Mouse (Mus musculus): ENCODE data around the gene Uqcr11. TPM values are rescaled to one million over a fixed set of nuclear protein-coding genes. Genes with fewer than 3 reads are reported as not detected.
A peak's percentile ranks its signal among the peaks of the same experiment; 100 is the strongest.

Uqcr11 gene
- polyA plus RNA-seq, 1 experiment from 2014 or later = 1,492 TPM

DNA sequence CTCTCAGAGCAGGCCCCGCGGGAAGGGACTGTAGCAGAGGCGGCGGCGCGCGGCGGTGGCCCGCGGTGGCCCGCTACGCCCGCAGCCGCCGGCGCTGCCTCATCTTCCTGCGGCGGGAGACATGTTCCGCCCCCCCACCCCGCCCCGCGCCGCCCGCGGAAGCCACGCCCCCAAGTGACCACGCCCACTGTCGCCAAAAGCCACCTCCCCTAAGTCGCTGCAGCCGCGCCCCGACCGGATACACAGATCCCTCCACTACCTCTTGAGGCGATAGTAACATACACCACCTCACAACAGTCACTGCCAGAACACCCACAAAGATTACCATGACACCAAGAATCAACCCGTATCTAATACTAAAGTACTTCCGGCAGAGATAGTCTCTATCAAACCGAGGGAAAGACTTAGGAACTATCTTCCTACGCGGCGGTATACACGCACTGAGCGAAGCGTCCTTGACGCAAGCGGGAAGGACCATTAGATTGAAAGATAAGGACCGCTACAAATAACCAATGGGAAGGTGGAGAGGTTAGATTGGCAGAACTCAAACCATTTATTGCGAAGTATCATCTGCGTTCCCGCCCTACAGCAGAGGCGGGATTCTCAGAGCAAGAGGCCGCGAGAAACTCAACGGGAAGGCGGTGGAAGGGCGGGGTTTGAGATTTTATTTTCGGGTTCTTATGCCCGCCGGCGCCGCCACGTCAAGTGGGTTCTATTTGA, 27.0 kb upstream of the Uqcr11 start, which contains the start of gene Tcf3:
TSS of gene Tcf3 (minus strand) at position 135 of the 720 bp plus-strand sequence.
- H3K27ac ChIP-seq (ENCODE audit: low read length) = peak within 1 kb of the TSS; percentile 84
- WGBS = under 1% methylated on average over 61 of the region's 61 CpGs
- ATAC-seq (replicated peaks; ENCODE audit: extremely low read depth, insufficient read depth, low FRiP score) = peak; percentile 93
- no peaks in the 10 kb centered on the region for H3K9me3 ChIP-seq (replicated peaks; ENCODE audit: control insufficient read depth, low read length)
- H3K4me2 ChIP-seq (ENCODE audit: low read depth, low read length) = peak within 1 kb of the TSS; percentile 73
- peaks cover 21% of the 10 kb centered on the region for H3K4me1 ChIP-seq (ENCODE audit: control insufficient read depth, insufficient read depth, low read length)
- peak within 1 kb of the TSS; percentile 98 for H3K9ac ChIP-seq (ENCODE audit: low read length)
- peaks cover 12% of the 10 kb centered on the region for H3K36me3 ChIP-seq (ENCODE audit: control insufficient read depth, insufficient read depth)
- H3K27me3 ChIP-seq (ENCODE audit: control insufficient read depth, insufficient read depth, low read length) = no peaks in the 10 kb centered on the region
- peak within 1 kb of the TSS; percentile 93 for H3K4me3 ChIP-seq (ENCODE audit: low read length)

GRCm38 (mm10) chr10:80432936-80433512, 26.4 kb upstream of the Uqcr11 start:
- under 1% methylated on average over 57 of the region's 60 CpGs for WGBS
- Histone ChIP-seq H3K4me2 (ENCODE audit: low read depth, low read length) (peak overlapping the region; percentile 73), H3K4me3 (ENCODE audit: low read length) (peak overlapping the region; percentile 93), H3K36me3 (ENCODE audit: control insufficient read depth, insufficient read depth) (peaks cover 17% of the 10 kb centered on the region), H3K27ac (ENCODE audit: low read length) (peak overlapping the region; percentile 84), H3K4me1 (ENCODE audit: control insufficient read depth, insufficient read depth, low read length) (peaks cover 21% of the 10 kb centered on the region), H3K9ac (ENCODE audit: low read length) (peak overlapping the region; percentile 98), H3K27me3 (ENCODE audit: control insufficient read depth, insufficient read depth, low read length) (no peaks in the 10 kb centered on the region), H3K9me3 (replicated peaks; ENCODE audit: control insufficient read depth, low read length) (no peaks in the 10 kb centered on the region)
- ATAC-seq (replicated peaks; ENCODE audit: extremely low read depth, insufficient read depth, low FRiP score) = peak; percentile 13; the same call in 1 of the 2 replicates

DNA sequence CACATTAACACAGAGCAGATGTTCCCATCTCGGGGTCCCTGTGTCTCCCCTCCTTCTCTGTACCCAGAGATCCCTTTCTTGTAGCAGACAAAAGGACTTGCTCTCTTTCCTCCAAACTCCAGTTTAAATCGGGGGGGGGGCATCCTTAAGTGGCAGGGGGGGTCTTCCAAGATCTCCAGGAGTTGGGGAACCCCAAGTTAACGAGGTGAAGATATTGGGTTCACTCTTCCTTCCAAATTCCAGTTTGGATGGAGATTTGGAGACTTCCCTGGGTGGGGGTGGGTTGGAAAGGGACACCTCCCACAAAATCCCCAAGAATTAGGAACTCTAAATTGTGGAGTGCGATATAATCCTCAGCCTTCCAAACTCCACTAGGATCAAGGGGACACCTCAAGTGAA, 25.8 kb upstream of the Uqcr11 start:
- Histone ChIP-seq H3K4me3 (ENCODE audit: low read length) (peak overlapping the region; percentile 93), H3K4me2 (ENCODE audit: low read depth, low read length) (peak overlapping the region; percentile 73), H3K27me3 (ENCODE audit: control insufficient read depth, insufficient read depth, low read length) (no peaks in the 10 kb centered on the region), H3K9ac (ENCODE audit: low read length) (peak overlapping the region; percentile 98), H3K27ac (ENCODE audit: low read length) (peak overlapping the region; percentile 84), H3K36me3 (ENCODE audit: control insufficient read depth, insufficient read depth) (peaks cover 22% of the 10 kb centered on the region), H3K9me3 (replicated peaks; ENCODE audit: control insufficient read depth, low read length) (no peaks in the 10 kb centered on the region), H3K4me1 (ENCODE audit: control insufficient read depth, insufficient read depth, low read length) (peaks cover 21% of the 10 kb centered on the region)
- WGBS = 5% methylated on average over 4 of the region's 4 CpGs
- ATAC-seq (replicated peaks; ENCODE audit: extremely low read depth, insufficient read depth, low FRiP score) = no peak

DNA sequence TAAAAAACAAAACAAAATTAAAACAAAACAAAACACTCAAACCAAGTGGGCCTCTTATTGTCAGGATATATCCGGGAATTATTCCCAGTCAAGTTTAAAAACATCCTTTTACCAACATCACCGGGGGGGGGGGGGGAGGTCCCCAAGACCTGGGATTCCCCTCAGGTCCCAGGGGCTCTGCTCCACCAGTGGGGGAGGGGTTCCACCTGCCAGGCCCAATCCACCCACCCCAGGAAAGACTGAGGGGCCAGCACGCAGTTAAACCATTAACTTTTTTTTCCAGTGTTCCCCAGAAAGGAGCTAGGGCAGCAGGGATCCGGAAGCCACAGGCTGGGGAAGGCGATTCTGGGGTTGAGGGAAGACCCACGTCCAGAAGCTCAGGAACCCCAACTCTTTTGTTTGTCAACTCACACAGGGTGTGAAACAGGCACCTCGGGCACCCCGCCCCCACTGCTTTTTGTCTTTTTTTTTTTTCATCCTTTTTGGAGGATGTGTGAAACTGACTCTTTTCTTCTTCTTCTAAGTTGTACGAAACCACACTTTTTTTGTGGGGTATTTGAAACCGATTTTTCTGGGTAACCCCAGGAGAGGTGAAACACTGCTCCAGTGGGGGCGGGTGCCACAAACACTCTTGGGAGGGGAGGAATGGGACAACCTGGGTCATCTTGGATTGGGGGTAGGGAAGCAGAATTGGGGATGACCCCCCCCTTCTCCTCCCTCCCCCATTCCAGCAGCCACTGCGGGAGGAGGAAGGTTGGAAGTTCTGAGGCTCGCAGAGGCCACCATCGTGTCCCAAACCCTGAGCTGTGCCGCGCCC, 25.1 kb upstream of the Uqcr11 start:
- no peaks in the 10 kb centered on the region for H3K9me3 ChIP-seq (replicated peaks; ENCODE audit: control insufficient read depth, low read length)
- ATAC-seq (replicated peaks; ENCODE audit: extremely low read depth, insufficient read depth, low FRiP score) = no peak
- peaks cover 28% of the 10 kb centered on the region for H3K36me3 ChIP-seq (ENCODE audit: control insufficient read depth, insufficient read depth)
- no peaks in the 10 kb centered on the region for H3K27me3 ChIP-seq (ENCODE audit: control insufficient read depth, insufficient read depth, low read length)
- H3K4me2 ChIP-seq (ENCODE audit: low read depth, low read length) = peak overlapping the region; percentile 73
- H3K9ac ChIP-seq (ENCODE audit: low read length) = peak overlapping the region; percentile 98
- WGBS = 28% methylated on average over 14 of the region's 16 CpGs
- peak overlapping the region; percentile 19; the same call in 1 of the 2 replicates for H3K27ac ChIP-seq (ENCODE audit: low read length)
- peak overlapping the region; percentile 93 for H3K4me3 ChIP-seq (ENCODE audit: low read length)
- peaks cover 21% of the 10 kb centered on the region for H3K4me1 ChIP-seq (ENCODE audit: control insufficient read depth, insufficient read depth, low read length)

- no peak overlapping the region for H3K9ac ChIP-seq (ENCODE audit: low read length)
Observed at GRCm38 (mm10) chr10:80430375-80430980, 23.8 kb upstream of the Uqcr11 start.

DNA sequence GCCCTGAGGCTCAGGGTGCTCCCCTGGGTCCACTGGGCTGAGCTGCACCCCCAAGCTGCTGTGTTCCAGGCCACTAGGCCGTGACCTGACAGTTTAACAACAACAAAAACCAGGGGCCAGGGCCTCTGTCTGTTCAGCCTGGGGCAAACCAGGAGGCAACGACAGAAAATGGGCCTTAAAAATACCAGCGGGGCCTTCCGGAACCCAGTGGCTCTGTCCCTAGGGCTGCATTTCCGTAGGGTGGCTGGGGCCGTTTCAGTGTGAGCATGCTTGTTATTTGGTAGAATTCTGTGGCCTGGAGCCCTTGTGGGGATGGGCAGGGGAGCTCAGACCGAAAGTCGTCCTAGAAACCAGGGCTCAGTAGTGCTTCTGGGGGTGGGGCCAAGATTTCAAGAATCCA, 23.2 kb upstream of the Uqcr11 start:
- 91% methylated on average over 8 of the region's 8 CpGs for WGBS
- H3K4me3 ChIP-seq (ENCODE audit: low read length) = no peak overlapping the region
- H3K9ac ChIP-seq (ENCODE audit: low read length) = no peak overlapping the region
- H3K4me2 ChIP-seq (ENCODE audit: low read depth, low read length) = no peak overlapping the region
- H3K9me3 ChIP-seq (replicated peaks; ENCODE audit: control insufficient read depth, low read length) = peaks cover 5% of the 10 kb centered on the region
- ATAC-seq (replicated peaks; ENCODE audit: extremely low read depth, insufficient read depth, low FRiP score) = no peak
- H3K27me3 ChIP-seq (ENCODE audit: control insufficient read depth, insufficient read depth, low read length) = no peaks in the 10 kb centered on the region
- H3K36me3 ChIP-seq (ENCODE audit: control insufficient read depth, insufficient read depth) = peaks cover 48% of the 10 kb centered on the region
- H3K4me1 ChIP-seq (ENCODE audit: control insufficient read depth, insufficient read depth, low read length) = peaks cover 15% of the 10 kb centered on the region
- H3K27ac ChIP-seq (ENCODE audit: low read length) = no peak overlapping the region

More at GRCm38 (mm10) chr10:80430375-80430980, 23.8 kb upstream of the Uqcr11 start:
- Histone ChIP-seq H3K36me3 (ENCODE audit: control insufficient read depth, insufficient read depth) (peaks cover 41% of the 10 kb centered on the region), H3K4me1 (ENCODE audit: control insufficient read depth, insufficient read depth, low read length) (peaks cover 15% of the 10 kb centered on the region), H3K4me2 (ENCODE audit: low read depth, low read length) (no peak overlapping the region), H3K27ac (ENCODE audit: low read length) (no peak overlapping the region), H3K27me3 (ENCODE audit: control insufficient read depth, insufficient read depth, low read length) (no peaks in the 10 kb centered on the region), H3K9me3 (replicated peaks; ENCODE audit: control insufficient read depth, low read length) (no peaks in the 10 kb centered on the region; the same call in 1 of the 2 replicates), H3K4me3 (ENCODE audit: low read length) (no peak overlapping the region)
- WGBS = 60% methylated on average over 8 of the region's 8 CpGs
- ATAC-seq (replicated peaks; ENCODE audit: extremely low read depth, insufficient read depth, low FRiP score) = no peak

DNA sequence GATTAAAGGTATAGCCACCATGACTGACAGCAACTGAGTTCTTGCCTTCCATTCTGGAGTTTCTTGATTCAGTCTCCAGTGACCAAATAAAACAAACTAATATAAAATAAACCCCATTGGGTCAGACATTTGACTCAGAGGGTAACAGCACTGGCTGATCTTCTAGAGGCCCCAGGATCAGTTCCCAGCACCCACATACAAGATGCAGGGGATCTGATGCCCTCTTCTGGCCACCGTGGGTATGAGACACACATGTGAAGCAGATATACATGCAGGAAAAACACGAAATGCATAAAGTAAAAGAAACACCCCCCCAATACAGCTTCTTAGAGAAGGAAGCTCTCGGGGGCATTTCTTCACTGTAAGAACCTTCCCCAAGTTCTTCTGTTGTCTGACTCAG, 18.4 kb upstream of the Uqcr11 start:
- 90% methylated on average over 3 of the region's 3 CpGs for WGBS
- Histone ChIP-seq H3K4me3 (ENCODE audit: low read length) (no peak overlapping the region), H3K9me3 (replicated peaks; ENCODE audit: control insufficient read depth, low read length) (peaks cover 5% of the 10 kb centered on the region), H3K27me3 (ENCODE audit: control insufficient read depth, insufficient read depth, low read length) (no peaks in the 10 kb centered on the region), H3K9ac (ENCODE audit: low read length) (no peak overlapping the region), H3K4me1 (ENCODE audit: control insufficient read depth, insufficient read depth, low read length) (peaks cover 2% of the 10 kb centered on the region), H3K27ac (ENCODE audit: low read length) (no peak overlapping the region), H3K36me3 (ENCODE audit: control insufficient read depth, insufficient read depth) (peaks cover 68% of the 10 kb centered on the region), H3K4me2 (ENCODE audit: low read depth, low read length) (no peak overlapping the region)
- no peak for ATAC-seq (replicated peaks; ENCODE audit: extremely low read depth, insufficient read depth, low FRiP score)

DNA sequence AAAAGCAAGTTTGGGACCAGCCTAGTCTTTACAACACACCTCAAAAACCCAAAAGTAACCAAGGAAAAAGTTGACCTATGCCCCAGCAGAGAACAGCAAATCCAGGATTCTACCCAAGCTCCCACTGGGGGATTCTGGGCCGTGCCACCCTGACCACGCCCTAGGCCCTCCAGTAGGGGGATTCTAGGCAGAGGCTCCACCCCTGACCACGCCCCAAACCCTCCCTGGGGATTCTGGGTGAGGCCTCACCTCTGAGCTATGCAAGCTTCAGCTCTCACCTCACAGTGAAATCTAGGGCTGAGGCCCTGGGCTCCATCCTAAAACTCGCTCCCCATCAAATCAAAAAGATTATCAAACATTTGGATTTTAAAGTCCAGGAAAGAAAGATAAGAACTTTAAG, 16.9 kb upstream of the Uqcr11 start:
- Histone ChIP-seq H3K4me3 (ENCODE audit: low read length) (no peak overlapping the region), H3K9ac (ENCODE audit: low read length) (no peak overlapping the region), H3K4me2 (ENCODE audit: low read depth, low read length) (no peak overlapping the region), H3K27ac (ENCODE audit: low read length) (no peak overlapping the region), H3K9me3 (replicated peaks; ENCODE audit: control insufficient read depth, low read length) (peaks cover 5% of the 10 kb centered on the region), H3K4me1 (ENCODE audit: control insufficient read depth, insufficient read depth, low read length) (peaks cover 12% of the 10 kb centered on the region), H3K27me3 (ENCODE audit: control insufficient read depth, insufficient read depth, low read length) (no peaks in the 10 kb centered on the region), H3K36me3 (ENCODE audit: control insufficient read depth, insufficient read depth) (peaks cover 67% of the 10 kb centered on the region)
- ATAC-seq (replicated peaks; ENCODE audit: extremely low read depth, insufficient read depth, low FRiP score) = no peak
- WGBS = 49% methylated on average over 4 of the region's 4 CpGs

All from heart, embryonic 16.5 days (tissue).